Mouse (Mus musculus): ENCODE measurements around the gene Ferd3l.

Gene Ferd3l

GRCm38 (mm10) chr12:33928331-33929192, at the start of gene Ferd3l:
Ferd3l (plus strand) TSS chr12:33928425.
- no peak for DNase-seq

- no peak for DNase-seq
Observed at GRCm38 (mm10) chr12:33893956-33894355, 34.3 kb upstream of the Ferd3l start.

GRCm38 (mm10) chr12:33894621-33895020, 33.6 kb upstream of the Ferd3l start:
- no peak for DNase-seq

- DNase-seq, result no peak
Observed at GRCm38 (mm10) chr12:33926751-33927150, 1.5 kb upstream of the Ferd3l start.

GRCm38 (mm10) chr12:33927334-33928098, 709 bp upstream of the Ferd3l start:
- DNase-seq, result no peak

GRCm38 (mm10) chr12:33952843-33953242, 24.6 kb downstream of the Ferd3l start:
- DNase-seq, result no peak

GRCm38 (mm10) chr12:33954931-33955565, 26.8 kb downstream of the Ferd3l start:
- DNase-seq, result no peak

GRCm38 (mm10) chr12:33955606-33956295, 27.5 kb downstream of the Ferd3l start:
- no peak for DNase-seq

- DNase-seq, result no peak
Observed at GRCm38 (mm10) chr12:33956576-33957399, 28.6 kb downstream of the Ferd3l start.

GRCm38 (mm10) chr12:33957400-33958240, 29.4 kb downstream of the Ferd3l start, which contains the start of gene Twist1:
Twist1 (plus strand) TSS chr12:33957671.
- DNase-seq, result no peak

- no peak for DNase-seq
Observed at GRCm38 (mm10) chr12:33958241-33959194, 30.3 kb downstream of the Ferd3l start.

- no peak for DNase-seq
Observed at GRCm38 (mm10) chr12:33959206-33959605, 31.0 kb downstream of the Ferd3l start.

- DNase-seq, result no peak
Observed at GRCm38 (mm10) chr12:33959846-33960245, 31.6 kb downstream of the Ferd3l start.

GRCm38 (mm10) chr12:33961013-33961412, 32.8 kb downstream of the Ferd3l start:
- no peak for DNase-seq

- DNase-seq, result no peak
Observed at GRCm38 (mm10) chr12:33962118-33962772, 34.0 kb downstream of the Ferd3l start.

- no peak for DNase-seq
Observed at GRCm38 (mm10) chr12:33962773-33963130, 34.5 kb downstream of the Ferd3l start.

GRCm38 (mm10) chr12:33963671-33964369, 35.6 kb downstream of the Ferd3l start:
- no peak for DNase-seq

GRCm38 (mm10) chr12:33964427-33964826, 36.2 kb downstream of the Ferd3l start:
- DNase-seq, result no peak

All from thymus, postnatal 14 days (tissue).